Mouse (Mus musculus): Measurements from ENCODE around the gene Banp.

Banp gene

DNA sequence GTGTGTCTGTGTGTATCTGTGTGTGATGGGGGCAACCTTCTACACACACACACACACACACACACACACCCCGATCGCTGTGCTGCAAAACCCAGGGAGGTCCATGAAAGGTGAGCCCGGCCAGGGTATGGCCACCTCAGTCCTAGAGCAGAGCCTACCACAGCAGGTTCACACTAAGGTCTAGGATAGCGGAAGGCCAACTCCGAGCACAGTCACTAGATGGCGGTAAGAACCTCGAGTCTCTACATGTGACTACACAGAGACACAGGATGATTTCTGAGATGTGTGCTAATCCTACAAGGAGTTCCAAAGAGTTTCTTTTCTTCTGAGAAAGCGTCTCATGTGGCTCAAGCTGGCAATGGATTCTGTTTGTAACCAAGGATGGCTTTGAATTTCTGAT is 22.2 kb upstream of the Banp start:
- DNase-seq: peak; percentile 62

DNA sequence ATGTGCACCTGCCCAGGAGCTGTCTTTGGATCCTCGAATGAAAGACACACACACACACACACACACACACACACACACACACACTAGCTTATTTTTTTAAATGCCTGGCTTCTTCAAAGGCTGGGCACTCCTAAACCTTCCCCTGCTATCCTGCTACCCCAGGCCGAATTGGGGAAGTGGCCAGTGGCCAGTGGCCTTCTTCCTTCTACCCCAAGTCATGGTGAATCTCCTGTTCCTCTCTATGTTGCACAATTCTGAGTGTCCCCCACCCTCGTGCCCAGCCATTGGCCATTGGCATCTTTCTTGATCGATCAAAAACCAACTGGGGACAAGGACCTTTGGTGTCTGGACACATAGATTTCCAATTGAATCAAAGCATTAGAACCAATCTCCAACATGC is 19.5 kb upstream of the Banp start:
- no peak for DNase-seq

DNA sequence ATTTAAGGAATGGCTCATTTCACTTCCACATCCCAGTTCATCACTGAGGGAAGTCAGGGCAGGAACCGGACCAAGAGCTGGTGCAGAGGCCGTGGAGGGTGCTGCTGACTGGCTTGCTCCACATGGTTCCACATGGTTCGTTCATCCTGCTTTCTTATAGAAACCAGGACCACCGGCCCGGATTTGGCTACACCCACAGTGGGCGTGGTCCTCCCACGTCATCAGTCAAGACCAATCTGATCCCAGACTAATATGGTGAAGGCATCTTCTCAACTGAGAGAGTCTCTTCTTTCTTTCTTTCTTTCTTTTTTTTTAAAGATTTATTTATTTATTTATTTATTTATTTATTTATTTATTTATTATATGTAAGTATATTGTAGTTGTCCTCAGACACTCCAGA is 18.0 kb upstream of the Banp start:
- DNase-seq: no peak

DNA sequence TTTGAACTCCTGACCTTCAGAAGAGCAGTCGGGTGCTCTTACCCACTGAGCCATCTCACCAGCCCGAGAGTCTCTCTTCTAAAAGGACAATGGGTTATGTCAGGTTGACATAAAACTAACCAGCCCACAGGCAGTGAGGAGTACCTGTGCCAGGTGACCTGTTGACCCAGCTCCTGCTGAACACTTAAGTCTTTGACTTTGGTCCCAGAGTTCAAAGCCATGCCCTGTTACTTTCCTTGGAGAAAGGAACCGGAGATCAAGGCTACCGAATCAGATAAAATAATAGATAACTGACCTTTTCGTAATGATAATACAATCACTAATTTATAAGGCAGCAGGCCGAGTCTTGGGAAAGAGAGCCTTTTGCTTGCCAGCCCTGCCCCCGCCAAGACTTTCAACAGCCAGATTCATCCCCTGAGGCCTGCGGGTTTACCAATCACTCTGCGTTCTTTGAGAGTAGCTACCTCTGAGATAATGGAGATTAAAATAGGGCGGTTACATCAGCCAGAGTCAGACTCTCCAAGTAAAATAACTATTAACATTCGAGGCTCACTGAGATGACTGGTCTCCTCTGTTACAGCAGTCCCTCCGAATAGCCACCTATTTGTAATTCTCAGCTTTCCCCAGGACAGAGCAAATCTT is 17.4 kb upstream of the Banp start:
- DNase-seq: no peak

DNA sequence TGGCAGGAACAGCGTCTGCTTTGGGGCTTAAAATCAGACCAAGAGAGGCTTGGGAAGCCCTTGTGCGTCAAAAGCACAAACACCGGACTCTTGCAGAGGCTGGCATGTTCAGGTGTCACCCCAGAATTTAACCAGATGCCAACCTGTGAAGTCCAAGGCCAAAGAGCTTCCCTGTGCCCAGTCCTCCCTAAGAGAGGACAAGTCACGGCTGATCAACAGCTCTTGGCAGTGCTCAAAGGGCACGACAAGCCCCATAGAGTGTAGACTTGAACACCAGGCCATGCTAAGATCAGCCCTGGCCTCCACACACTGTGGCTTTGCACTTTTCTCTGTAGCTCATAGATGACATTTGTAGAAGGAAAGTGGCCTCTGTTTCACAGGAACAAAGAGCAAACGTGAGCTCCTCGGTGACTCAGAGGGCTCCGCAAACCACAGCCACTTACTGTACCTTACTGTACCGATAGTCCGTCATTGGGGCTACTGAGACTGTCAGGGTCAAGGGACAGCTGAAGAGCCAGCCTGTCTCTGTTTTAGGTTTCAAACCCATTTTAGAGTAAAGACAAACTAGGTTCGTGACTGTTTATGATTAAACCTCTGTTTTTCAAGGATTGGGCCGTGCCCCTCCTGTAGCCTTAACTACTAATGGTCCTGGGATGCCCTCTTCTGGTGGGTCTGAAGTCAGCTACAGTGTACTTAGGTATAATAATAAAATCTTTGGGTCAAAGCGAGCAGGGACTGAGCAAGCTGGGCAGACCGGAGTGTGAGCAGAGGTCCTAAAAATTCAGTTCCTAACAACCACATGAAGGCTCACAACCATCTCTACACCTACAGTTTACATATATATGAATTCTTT is 16.7 kb upstream of the Banp start:
- no peak for DNase-seq

DNA sequence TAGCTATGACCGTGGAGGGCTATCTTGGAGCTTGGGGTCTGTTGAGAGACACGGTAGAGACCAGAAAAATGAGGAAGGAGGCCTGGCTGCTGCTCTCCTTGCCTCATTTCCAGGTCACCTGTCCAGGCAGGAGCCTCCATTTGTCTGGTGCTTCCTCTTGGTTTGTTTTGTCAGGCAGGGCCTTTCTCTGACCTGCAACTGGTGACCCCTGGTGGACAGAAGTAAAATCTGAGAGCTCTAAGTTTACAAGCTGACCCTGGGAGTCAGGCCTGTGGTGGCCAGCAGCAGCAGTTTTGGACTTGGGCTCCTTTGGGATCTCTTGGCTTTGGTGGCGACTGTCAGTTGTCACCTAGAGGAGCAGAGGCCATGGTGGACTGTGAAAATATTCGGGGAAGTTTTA is 15.0 kb upstream of the Banp start:
- DNase-seq: peak; percentile 54

DNA sequence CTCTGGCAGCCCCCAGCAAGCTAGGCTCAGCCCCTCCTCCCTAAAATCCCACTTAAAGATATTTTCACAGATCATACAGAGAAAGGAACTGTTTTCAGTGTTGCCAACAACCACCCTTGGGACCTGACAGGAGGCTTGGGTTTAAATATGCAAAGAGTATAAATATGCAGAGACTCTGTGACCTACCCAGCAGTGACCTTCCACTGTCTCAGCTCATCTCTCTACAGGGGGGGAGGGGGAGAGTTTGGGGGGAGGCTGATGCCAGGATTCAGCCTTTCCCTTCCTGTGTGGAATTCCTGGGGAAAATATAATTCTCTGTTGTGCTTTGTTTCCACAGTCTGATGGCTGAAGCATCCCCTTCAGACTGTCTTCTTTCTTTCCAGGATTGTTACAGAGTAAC is 14.6 kb upstream of the Banp start:
- no peak for DNase-seq

DNA sequence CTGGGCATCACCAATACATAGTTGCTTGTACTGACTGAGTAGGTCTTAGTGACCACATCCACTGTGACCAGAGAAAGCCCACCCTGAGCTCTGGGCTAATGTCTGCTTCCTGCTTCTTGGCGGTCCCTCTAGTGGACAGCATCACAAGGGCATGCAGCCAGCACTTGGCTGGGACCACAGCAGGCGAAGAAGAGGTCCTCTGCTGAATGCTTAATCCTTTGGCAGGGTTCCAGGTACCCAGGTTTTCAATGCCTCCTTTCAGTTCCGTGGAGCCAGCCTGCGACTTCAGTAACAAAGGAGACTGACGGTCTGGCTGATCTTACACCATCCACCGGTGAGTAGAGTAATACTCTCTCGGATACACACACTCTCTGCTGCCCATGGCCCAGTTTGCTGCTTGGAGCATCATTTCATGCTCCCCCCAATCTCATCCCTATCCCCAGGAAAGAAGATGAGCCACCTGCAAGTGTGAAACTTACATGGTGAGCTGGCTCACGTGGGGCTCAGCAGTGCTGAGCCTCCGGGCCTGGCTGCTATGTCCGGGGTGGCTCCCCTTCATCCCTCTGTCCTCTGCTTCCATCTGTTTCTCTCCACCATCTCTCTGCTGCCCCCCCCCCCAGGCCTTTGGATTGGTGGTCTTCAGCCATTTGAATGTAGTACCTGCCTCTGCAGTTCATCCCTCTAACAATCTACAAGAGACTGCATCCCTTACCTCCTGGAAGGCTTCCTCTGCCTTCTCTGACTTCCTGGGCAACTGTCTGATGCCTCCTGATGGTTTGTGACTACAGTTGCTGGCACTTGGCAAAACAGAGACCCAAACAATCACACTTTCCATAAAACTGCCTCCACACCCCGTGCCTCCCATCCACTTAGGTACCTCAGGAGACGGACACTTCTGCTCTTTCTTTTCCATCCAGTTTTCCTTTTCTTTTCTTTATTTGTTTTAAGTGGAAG is 13.9 kb upstream of the Banp start:
- peak; percentile 40 for DNase-seq

DNA sequence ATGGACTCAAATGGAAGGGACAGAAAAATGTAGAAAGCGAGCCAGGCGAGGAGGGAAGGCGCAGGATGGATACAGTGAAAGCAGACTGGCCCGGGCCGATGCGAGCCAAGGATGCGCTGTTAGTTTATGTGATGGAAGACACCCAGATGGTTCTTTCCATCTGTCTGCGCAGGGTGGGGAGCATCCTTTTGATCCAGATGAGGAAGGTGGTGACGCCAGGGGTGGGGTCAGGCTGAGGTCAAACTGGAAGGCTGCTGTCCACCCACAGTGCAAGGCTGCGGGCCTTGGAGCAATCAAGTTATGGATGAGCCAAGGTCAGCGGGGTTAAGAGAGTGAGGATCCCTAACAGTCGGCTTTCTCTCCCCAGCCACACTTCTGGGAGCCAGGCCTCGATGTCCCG is 13.2 kb upstream of the Banp start:
- peak; percentile 51 for DNase-seq

DNA sequence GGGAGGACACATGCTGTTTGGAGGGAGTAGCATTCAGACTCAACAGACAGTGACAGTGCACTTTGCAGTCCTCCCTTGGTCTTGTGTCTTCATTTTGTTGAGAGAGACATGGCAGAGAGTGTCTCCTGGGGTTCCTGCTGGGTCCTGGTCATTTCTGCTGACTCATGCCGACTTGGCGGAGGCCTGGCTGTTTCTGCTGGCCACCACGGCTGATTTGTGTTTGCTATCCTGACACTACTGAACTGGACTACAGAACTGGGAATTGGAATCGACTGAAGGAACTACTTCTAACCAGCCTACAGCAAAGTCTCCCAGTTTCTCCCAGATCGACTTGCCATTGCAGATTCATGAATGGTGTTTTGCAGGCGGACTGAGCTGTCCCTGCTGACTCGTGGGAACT is 10.8 kb upstream of the Banp start:
- no peak for DNase-seq

DNA sequence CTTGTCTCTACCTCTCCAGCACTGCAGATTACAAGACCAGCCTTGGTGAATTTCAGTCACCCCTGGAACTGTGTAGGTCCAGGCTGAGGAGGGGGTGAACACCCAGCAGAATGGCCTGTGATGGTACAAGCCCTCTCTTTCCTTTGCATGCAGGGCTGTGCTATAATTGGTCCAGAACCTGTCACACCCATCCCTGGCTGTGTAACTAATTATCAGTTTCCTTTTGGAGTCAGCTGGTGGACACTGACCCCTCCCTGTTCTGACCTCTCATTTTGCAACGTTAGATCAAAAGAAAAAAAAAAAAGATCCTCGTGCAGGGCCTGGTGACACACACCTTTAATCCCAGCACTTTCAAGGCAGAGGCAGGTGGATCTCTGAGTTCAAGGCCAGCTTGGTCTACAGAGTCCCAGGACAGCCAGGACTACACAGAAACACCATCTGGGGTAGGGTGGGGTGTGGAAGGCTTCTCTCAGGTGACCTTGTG is 6.5 kb upstream of the Banp start:
- DNase-seq: no peak

DNA sequence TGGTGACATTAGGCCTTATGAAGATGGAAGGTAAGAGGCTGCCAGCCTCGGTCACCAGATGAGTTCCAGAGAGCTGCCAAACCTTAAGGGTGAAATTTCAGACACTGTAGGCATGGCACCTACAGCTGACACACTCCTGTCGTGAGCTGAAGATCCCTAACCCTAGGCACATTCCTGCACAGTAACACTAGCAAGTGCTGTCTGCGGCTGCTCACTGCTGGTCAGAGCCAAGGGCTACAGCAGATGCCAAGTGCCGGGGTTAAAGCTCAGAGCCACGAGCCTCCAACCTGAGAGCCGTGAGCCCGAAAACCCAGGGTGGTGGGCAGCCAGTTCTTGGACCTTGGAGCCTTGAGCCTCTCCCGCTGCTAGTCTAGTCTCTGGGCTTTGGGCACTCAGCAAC is 5.8 kb upstream of the Banp start:
- DNase-seq: no peak

DNA sequence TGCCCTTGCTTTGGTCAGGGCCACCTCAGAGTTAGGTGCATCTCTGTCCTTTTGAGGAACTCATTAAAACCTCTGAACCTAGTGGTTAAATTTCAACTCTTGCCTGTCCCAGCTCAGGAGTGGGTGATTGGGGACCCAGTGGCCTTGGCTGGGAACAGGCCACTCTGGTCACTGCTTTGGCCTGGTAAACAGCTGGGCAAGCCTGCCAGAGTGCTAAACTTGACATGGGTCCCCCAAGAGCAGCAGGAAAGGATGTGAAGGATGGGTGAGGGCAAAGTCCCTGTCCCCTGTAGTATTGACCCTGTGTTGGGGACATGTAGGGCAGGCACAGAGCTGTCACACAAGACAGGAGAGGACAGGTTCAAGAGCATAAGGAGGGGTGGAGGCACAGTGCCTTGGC is 4.7 kb upstream of the Banp start, which contains the start of gene Car5a:
Gene Car5a (minus strand): TSS at position 74 of the 400 bp plus-strand sequence.
- no peak for DNase-seq

DNA sequence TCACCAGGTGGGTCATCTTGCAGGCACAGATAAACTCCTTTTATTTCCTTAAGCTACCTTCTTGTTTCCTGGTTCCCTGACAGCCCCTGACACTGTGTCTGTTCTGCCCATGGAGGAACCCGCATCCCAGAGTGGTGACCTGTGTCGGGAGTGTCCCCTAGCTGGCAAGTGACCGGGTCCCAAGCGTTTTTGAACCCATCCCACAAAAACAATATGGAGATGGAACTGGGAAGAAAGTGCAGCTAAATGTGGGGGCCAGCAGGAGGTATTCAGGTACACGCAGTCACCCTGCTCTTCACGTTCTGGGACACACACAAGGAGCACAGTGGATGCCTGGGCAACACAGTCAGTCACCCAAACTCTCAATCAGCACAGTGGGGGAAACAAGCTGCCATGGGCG is 3.2 kb upstream of the Banp start:
- no peak for DNase-seq

DNA sequence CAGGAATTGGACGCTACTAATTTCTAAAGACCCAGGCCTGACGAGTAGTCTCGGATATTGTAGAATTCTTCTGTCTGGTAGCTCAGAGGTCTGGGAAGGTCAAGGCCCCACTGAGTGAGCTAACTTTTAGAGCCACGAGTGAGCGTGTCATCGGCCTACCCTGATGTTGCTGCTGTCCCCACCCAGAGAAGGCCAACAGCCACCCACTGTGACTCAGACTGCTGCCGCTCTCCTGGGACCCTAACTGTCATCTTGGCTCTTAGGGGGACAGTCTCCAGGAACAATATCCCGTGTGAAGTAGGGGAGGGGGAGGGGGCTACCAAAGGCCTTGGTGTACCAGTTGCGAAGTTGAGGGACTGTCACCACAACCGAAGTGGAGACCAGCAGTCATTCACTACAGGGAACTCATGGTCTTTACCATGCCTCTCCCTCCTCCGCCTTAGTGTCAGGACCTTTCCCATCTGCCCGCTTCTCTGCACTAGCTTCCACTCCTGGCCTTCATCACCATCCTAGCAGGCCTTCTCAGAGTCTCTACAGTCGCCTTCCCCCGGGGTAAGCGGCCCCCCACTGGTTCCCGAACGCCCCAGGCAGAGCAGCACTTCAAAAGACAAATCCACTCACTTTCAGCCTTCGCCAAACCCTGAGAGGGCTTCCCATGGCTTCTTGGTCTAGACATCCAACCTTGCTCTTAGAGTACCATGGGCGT is 2.4 kb upstream of the Banp start:
- no peak for DNase-seq

DNA sequence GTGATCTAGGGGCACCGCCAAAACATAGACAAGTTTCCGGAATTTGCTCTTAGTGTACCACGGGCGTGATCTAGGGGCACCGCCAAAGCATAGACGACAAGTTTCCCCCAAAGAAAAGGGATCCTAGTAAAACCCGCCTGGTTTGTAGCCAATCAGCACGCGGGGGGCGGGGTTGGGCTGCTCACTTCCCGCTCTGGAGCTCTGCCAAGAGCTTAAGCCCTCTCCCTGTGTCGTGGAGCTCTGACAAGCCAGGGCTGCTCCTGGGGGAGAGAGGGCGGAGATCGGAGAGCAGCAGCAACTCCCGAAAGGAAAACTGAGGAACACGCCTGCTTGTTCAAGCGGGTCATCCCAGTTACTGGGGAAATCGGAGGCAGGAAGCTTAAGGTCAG is 1.8 kb upstream of the Banp start:
- peak; percentile 93 for DNase-seq

DNA sequence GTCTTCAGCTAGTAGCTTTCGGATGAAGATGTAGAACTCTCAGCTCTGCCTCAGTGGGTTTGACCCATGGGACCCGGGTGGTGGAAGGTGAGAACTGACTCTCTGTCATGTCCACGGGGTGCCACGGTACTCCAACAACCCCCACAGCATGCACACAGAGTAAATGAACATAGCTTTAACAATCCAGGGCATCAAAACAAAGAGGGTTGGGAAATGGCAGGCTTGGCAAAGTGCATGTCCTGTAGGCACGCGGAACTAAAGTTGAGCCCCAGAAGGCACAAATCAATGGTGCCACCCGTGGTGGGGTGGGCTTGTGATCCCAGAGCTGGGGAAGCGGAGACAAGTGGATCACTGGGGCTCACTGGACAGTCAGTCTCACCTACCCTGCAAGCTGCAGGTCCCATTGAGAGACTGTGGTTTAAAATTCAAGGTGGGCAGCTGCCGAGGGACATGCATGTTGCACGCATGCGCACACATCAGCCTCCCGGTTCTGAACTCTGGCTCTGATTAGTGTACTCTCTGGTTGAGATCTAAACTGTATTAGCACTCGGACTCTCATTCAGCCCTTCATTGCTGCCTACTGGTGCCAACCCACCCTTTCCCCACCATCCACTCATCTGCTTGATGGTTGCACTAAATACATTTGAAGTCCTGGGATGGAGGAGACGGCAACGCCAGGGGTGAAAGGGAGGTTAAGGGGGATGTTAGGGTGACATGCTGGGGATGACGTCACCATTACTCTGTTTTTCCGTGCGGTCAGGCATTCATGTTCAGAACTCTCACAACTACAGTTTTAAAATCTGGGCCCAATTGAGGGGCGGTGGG is 1.0 kb upstream of the Banp start:
- DNase-seq: no peak

DNA sequence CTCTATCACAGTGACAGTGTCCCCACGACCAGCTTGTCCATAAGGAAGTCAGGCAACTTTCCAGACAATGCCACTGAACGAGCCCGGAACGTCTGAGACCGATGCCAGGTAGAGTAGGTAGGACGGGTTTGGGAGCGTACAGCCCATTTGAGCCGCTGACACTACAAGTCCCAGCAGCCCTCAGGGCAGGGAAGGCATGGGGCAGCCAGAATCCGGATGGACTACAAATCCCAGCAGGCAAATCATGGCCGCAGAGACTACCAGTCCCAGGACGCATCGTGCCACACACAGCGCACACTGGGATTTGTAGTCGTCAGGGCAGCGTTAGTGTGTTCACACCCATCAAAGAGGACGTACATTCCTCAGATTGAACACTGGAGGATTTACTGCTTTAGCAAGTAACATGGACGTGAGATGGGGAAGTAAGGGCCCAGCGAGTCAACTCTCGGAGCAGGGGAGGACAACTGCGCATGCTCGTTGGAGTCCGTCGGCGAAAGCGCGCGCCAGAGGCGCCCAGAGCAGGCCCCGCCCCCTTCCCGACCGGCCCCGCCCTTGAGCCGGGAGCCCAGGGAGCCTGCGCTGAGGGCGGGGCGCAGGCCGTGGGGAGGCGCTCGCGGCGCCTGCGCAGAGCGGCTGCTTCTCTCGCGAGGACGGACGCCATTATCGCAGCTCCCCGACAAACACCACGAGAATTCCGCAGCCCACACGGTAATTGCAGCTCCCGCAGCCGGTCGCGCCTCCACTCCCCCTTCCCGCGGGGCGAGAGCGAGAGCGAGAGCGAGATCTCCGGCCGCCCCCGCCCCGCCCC is 595 bp downstream of the Banp start:
- DNase-seq: peak; percentile 99

DNA sequence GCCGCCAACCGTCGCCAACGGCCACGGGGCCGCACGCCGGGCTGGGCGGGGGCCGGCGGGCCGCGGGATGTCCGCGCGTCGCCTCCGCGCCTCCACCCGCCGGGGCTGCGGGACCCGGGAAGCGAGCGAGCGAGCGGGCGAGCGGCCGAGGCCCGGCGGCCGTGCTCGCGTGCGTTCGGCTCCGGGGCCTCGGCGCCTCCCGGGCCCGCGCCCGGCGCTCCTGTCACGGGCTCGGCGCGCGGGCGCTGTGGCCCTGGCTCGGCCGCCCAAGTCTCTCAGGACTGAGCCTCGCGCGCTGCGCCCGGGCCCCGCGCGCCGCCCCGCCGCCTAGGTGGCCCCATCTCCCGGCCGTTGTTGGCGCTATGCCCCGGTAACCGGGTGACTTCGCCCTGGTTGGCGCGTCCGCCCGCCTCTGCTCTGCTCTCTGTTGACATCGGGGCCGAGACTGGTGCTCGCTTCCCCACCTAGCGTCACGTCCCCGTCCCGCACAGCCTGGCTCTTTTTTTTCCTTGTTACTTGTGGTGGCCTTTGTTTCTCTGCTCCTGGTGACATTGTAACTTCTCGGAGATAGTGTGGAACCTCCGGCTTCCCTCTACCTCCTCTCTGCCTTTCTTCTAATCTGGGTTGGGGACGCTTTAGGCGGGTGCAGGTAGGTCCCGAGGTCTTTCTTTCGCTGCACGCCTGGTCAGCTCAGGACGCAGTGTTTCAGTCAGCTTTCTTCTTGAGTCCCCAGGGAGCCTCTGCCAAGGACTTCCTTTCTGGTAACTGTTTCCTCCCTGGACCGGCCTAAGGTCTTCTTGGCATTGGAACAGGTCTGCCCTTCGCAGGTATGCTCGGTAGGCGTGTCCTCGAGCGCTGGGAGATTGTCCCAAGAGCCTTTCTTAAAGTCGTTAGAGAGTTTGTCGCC is 1.5 kb downstream of the Banp start:
- peak; percentile 63 for DNase-seq

DNA sequence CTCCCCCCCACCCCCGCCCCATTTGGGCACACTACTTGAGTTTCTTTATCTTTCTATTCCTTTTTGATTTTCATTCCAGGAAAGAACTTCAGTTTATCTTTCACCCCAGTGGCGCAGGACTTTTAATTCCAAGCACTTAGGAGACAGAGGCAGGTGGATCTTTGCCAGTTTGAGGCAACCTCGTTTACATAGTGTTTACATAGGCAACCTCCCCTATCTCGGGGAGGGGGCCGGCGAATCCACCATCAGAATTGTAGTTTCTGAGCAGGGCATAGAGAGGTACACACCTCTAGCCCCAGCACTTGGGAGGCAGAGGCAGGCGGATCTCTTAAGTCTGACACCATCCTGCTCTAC is 2.1 kb downstream of the Banp start:
- no peak for DNase-seq
